Mouse (Mus musculus) c-Kit-positive CD71-positive TER-119-positive erythroid progenitor cells, embryonic 14.5 days (primary cell): ENCODE measurements around the gene Crabp2.
A peak's percentile ranks its signal among the peaks of the same experiment; 100 is the strongest.
"Not testable (repeated sequence)": the region's sequence is repeated elsewhere in the genome, so short reads cannot be mapped to it uniquely, and the experiment has no call there.

Experiments used
- DNase-seq: peaks from one replicate; pipeline ENCODE4 v3.0.0-alpha.2; 2013; ENCODE audit warnings: low spot score

Gene Crabp2

GRCm38 (mm10) chr3:87948378-87949265, at the start of gene Crabp2:
TSS of gene Crabp2 (plus strand) at chr3:87948666.
- no peak for DNase-seq

- DNase-seq, result no peak
Observed at GRCm38 (mm10) chr3:87899266-87899665, 49.2 kb upstream of the Crabp2 start.

GRCm38 (mm10) chr3:87899776-87900175, 48.7 kb upstream of the Crabp2 start:
- no peak for DNase-seq

- DNase-seq, result peak; percentile 86
Observed at GRCm38 (mm10) chr3:87901036-87901624, 47.3 kb upstream of the Crabp2 start.

- DNase-seq, result not testable (repeated sequence)
Observed at GRCm38 (mm10) chr3:87901959-87902358, 46.5 kb upstream of the Crabp2 start.

GRCm38 (mm10) chr3:87903821-87904220, 44.6 kb upstream of the Crabp2 start:
- DNase-seq, result no peak

GRCm38 (mm10) chr3:87905880-87906485, 42.5 kb upstream of the Crabp2 start, which contains the start of gene Hdgf:
TSS of gene Hdgf (plus strand) at chr3:87906321.
- peak; percentile 94 for DNase-seq

- no peak for DNase-seq
Observed at GRCm38 (mm10) chr3:87906601-87906980, 41.9 kb upstream of the Crabp2 start.

GRCm38 (mm10) chr3:87906981-87907857, 41.2 kb upstream of the Crabp2 start:
- no peak for DNase-seq

- no peak for DNase-seq
Observed at GRCm38 (mm10) chr3:87907906-87908305, 40.6 kb upstream of the Crabp2 start.

- no peak for DNase-seq
Observed at GRCm38 (mm10) chr3:87909381-87909780, 39.1 kb upstream of the Crabp2 start.

GRCm38 (mm10) chr3:87909874-87910273, 38.6 kb upstream of the Crabp2 start:
- DNase-seq, result no peak

GRCm38 (mm10) chr3:87910573-87911141, 37.8 kb upstream of the Crabp2 start:
- DNase-seq, result no peak

- no peak for DNase-seq
Observed at GRCm38 (mm10) chr3:87913491-87913890, 35.0 kb upstream of the Crabp2 start.

GRCm38 (mm10) chr3:87913891-87914290, 34.6 kb upstream of the Crabp2 start:
- DNase-seq, result no peak

- no peak for DNase-seq
Observed at GRCm38 (mm10) chr3:87916990-87917389, 31.5 kb upstream of the Crabp2 start.

GRCm38 (mm10) chr3:87918551-87918950, 29.9 kb upstream of the Crabp2 start:
- DNase-seq, result no peak

GRCm38 (mm10) chr3:87919336-87920108, 28.9 kb upstream of the Crabp2 start, which contains the start of gene Mrpl24:
TSS of gene Mrpl24 (plus strand) at chr3:87919506.
- DNase-seq, result peak; percentile 78

- DNase-seq, result no peak
Observed at GRCm38 (mm10) chr3:87920270-87920943, 28.1 kb upstream of the Crabp2 start.

GRCm38 (mm10) chr3:87924996-87925395, 23.5 kb upstream of the Crabp2 start:
- no peak for DNase-seq
